Mouse (Mus musculus) cerebellum, adult 2 months (tissue): Measurements from ENCODE around the gene Gpx7.

ENCODE experiments used
- CTCF ChIP-seq: fragments of 200-500 bp; IDR thresholded peaks from 2 replicates; pipeline ENCODE4 v1.5.1; 2011; ENCODE audit warnings: low read depth, mild to moderate bottlenecking, control low read depth, low read length, moderate library complexity, borderline replicate concordance; ENCODE audit not compliant: insufficient read depth
- POLR2A ChIP-seq: fragments of 200-500 bp; IDR thresholded peaks from 2 replicates; pipeline ENCODE4 v1.6.1; 2011; ENCODE audit warnings: low read length, control low read depth, borderline replicate concordance; ENCODE audit not compliant: insufficient read depth

GRCm38 (mm10) chr4:108358498-108358897 lies 48.3 kb downstream of the Gpx7 start:
- TF ChIP-seq CTCF (no peak), POLR2A (no peak)
